Mouse (Mus musculus) kidney, adult 2 months (tissue): ENCODE results near the gene Fam151b.

Experiments used
- CTCF ChIP-seq: fragments of 200-500 bp; conservative IDR thresholded peaks from 2 replicates; pipeline ENCODE4 v1.5.1; 2011; ENCODE audit warnings: low read depth, mild to moderate bottlenecking, control low read depth, low read length, moderate library complexity, mixed read lengths; ENCODE audit not compliant: insufficient read depth, insufficient read length
- POLR2A ChIP-seq: fragments of 200-500 bp; IDR thresholded peaks from one replicate; pipeline ENCODE4 v1.6.1; 2011; ENCODE audit warnings: low read depth, low read length, control low read depth

GRCm38 (mm10) chr13:92469381-92469780 is 14.4 kb downstream of the Fam151b start:
- TF ChIP-seq CTCF (no peak), POLR2A (no peak)
